Mouse (Mus musculus): Measurements from ENCODE around the gene Gm4353. TPM values are rescaled to one million over a fixed set of nuclear protein-coding genes. Genes with fewer than 3 reads are reported as not detected.

The Gm4353 gene
- polyA plus RNA-seq, 1 experiment from 2014 or later, result 0.19 TPM

DNA sequence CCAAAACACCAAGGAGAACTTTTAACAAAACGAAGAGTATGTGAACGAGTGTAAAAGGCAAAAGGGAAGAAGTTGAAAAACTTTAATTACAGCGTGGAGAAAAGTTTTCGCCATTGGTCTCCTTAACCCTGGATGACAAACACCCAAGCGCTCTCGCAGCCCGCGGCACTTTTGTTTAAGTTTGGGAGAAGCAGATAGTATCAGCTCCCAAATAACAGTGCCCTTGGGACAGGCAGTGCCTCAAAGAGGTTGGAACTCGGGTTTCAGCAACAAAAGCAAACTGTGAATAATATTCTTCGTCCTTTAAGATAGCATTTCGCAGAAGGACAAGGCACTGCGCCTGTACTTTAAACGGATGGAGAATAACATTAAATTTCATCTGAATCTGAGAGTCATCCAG, 46.4 kb downstream of the Gm4353 start:
- Histone ChIP-seq H3K4me2 (ENCODE audit: low read depth, low read length) (no peak overlapping the region), H3K9ac (ENCODE audit: low read depth, low read length) (no peak overlapping the region), H3K27me3 (ENCODE audit: control insufficient read depth, insufficient read depth, low read depth, low read length) (peaks cover 75% of the 10 kb centered on the region), H3K9me3 (replicated peaks; ENCODE audit: control insufficient read depth, low read length) (no peaks in the 10 kb centered on the region), H3K36me3 (ENCODE audit: control insufficient read depth, insufficient read depth) (no peaks in the 10 kb centered on the region), H3K4me3 (ENCODE audit: low read depth, low read length) (no peak overlapping the region), H3K4me1 (ENCODE audit: control insufficient read depth, low read depth, low read length) (peaks cover 12% of the 10 kb centered on the region), H3K27ac (ENCODE audit: low read length) (no peak overlapping the region)
- no peak for ATAC-seq (ENCODE audit: low read depth)
- 1% methylated on average over 13 of the region's 13 CpGs for WGBS (ENCODE audit: insufficient replicate concordance)

DNA sequence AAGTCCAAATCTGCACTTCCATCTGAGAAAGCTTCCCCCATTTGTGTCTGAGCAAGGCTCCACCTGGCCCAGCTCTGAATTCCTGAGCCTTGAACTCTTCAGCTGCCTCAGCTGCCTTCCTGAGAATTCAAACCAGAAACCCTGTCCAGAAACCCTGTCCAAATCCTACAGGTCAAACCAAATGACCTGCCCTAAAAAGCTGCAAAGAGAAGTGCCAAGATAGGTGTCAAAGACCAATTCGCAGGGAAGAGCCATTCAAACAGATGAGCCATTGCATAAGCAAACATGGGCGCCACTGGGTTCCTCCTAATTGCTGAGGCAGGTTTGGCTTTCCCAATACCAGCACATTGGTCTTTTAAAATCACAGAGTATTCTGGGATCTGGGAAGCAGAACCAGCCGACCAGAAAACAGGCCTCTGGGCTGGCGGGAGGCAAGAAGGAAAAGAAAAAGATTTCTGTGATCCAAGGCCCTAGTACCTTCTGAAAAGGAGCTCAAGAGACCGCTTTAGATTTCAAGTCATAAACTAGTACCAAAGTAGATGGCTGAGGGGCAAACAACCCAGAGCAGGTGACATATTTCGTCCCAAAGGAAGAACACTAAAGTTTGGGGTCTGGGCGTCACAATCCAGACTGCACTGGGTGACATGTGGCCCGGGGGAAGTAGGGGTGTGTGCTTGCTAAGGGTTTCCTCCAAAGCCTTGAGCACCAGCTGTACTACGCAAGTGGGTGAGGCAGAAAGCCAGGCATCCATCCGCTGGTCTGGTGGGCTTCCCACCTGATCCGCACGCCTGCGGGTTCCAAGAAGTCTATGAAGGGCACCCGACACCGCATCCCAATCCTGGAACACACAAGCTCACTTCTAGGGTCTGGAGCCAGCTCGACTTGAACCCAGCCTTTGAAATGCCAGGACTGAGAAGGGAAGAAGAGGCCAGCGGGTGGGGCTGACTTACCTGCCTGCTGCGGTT, 47.6 kb downstream of the Gm4353 start:
- H3K36me3 ChIP-seq (ENCODE audit: control insufficient read depth, insufficient read depth), result no peaks in the 10 kb centered on the region

DNA sequence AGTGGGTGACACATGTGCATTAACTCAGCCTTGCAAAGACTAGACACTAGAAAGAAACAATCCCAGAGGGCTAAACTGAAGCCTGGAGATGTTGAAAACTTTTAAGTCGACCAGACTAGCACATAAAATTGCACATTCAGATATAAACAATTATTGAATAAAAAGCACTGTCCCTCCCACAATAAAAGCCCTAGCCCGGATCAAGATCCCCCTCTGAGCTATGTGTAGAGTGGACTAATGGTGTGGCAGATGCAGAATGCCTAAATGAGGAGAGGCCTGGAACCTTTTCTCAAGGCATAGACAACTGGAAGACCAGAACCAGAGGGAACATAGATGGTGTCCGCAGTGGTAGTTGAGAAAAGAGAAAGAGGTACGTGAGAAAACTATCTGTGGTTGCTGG, 48.9 kb downstream of the Gm4353 start:
- Histone ChIP-seq H3K9ac (ENCODE audit: low read depth, low read length) (no peak overlapping the region), H3K27me3 (ENCODE audit: control insufficient read depth, insufficient read depth, low read depth, low read length) (peaks cover 84% of the 10 kb centered on the region), H3K36me3 (ENCODE audit: control insufficient read depth, insufficient read depth) (no peaks in the 10 kb centered on the region), H3K4me2 (ENCODE audit: low read depth, low read length) (no peak overlapping the region), H3K4me1 (ENCODE audit: control insufficient read depth, low read depth, low read length) (peaks cover 23% of the 10 kb centered on the region), H3K4me3 (ENCODE audit: low read depth, low read length) (no peak overlapping the region), H3K9me3 (replicated peaks; ENCODE audit: control insufficient read depth, low read length) (no peaks in the 10 kb centered on the region), H3K27ac (ENCODE audit: low read length) (no peak overlapping the region)
- ATAC-seq (ENCODE audit: low read depth), result no peak
- WGBS (ENCODE audit: insufficient replicate concordance), result 46% methylated on average over 4 of the region's 4 CpGs

More for the DNA sequence above, 47.6 kb downstream of the Gm4353 start:
- H3K9me3 ChIP-seq (replicated peaks; ENCODE audit: control insufficient read depth, low read length), result no peaks in the 10 kb centered on the region
- no peak overlapping the region for H3K4me2 ChIP-seq (ENCODE audit: low read depth, low read length)
- H3K4me3 ChIP-seq (ENCODE audit: low read depth, low read length), result no peak overlapping the region
- WGBS (ENCODE audit: insufficient replicate concordance), result 30% methylated on average over 18 of the region's 18 CpGs
- peaks cover 13% of the 10 kb centered on the region for H3K4me1 ChIP-seq (ENCODE audit: control insufficient read depth, low read depth, low read length)
- H3K27ac ChIP-seq (ENCODE audit: low read length), result no peak overlapping the region
- no peak overlapping the region for H3K9ac ChIP-seq (ENCODE audit: low read depth, low read length)
- H3K27me3 ChIP-seq (ENCODE audit: control insufficient read depth, insufficient read depth, low read depth, low read length), result peaks cover 76% of the 10 kb centered on the region
- ATAC-seq (ENCODE audit: low read depth), result no peak

DNA sequence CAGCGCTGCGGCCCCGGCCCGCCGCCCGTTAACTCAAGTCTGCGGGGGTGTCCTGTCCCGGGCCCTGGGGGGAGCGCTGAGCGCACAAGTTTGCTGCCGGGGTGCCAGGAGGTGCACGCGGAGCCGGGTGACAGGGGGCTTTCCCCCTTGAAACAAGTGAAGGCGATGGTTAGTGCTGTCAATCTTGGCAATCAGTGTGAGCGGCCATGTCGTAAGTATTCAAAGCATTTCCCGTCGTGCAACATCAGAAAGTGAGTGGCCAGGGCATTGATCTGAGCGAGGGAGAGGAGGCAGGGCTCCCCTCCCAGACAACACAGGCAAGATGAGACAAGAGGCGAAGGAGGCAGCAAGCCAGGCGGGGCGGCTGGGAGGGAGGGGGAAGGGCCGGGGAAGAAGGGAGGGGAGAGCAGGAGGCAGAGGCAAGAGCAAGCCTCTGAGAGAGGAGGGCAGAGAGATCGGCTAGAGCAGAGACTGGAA, 50.1 kb downstream of the Gm4353 start:
- peaks cover 20% of the 10 kb centered on the region for H3K4me1 ChIP-seq (ENCODE audit: control insufficient read depth, low read depth, low read length)
- H3K4me3 ChIP-seq (ENCODE audit: low read depth, low read length), result peak overlapping the region; percentile 56
- peak overlapping the region; percentile 95 for H3K4me2 ChIP-seq (ENCODE audit: low read depth, low read length)
- H3K9ac ChIP-seq (ENCODE audit: low read depth, low read length), result no peak overlapping the region
- 2% methylated on average over 25 of the region's 25 CpGs for WGBS (ENCODE audit: insufficient replicate concordance)
- no peaks in the 10 kb centered on the region for H3K36me3 ChIP-seq (ENCODE audit: control insufficient read depth, insufficient read depth)
- ATAC-seq (ENCODE audit: low read depth), result no peak
- H3K9me3 ChIP-seq (replicated peaks; ENCODE audit: control insufficient read depth, low read length), result no peaks in the 10 kb centered on the region
- H3K27ac ChIP-seq (ENCODE audit: low read length), result no peak overlapping the region
- H3K27me3 ChIP-seq (ENCODE audit: control insufficient read depth, insufficient read depth, low read depth, low read length), result peaks cover 82% of the 10 kb centered on the region

DNA sequence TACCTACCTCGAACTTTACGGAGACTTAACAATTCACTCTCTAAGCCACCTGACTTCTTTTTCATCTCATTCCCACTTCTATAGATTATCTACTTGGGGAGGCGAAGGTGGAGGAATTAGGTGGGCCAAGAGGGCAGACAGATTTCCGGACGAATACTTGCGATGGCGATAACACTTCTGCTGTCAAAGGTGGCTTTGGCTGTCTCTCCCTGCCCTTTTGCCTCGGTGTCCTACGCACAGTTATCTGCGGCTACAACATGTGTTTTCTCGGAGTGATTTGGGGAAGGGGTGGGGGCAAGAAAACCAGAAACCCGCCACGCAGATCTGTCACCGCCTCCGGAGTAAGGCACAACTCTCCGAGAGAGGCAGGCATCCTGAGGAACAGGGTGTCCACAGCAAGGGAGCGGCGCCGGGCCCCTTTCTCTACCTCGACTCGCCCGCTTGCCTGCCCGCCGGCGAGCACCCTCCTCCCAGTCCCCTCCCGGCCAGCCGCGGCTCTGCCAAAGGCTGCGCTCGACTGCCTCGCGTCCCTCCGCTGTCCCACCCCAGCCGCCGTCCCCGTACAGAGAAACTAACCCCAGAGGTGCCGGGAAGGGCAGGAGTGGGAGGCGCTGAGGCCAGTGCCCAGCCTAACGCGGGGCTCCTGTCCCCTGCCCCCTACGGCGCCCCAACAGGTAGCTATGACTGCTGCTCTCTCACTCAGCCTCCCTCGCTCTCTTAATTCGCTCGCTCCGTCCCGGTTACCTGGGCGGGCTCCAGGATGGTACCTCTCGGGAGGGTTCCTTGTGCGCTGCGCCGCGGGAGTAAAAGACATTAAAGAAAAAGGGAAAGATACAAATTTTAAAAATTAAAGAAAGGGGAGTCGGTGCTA, 50.8 kb downstream of the Gm4353 start:
- H3K9me3 ChIP-seq (replicated peaks; ENCODE audit: control insufficient read depth, low read length), result no peaks in the 10 kb centered on the region
- H3K27me3 ChIP-seq (ENCODE audit: control insufficient read depth, insufficient read depth, low read depth, low read length), result peaks cover 75% of the 10 kb centered on the region
- H3K27ac ChIP-seq (ENCODE audit: low read length), result no peak overlapping the region
- WGBS (ENCODE audit: insufficient replicate concordance), result under 1% methylated on average over 53 of the region's 54 CpGs
- no peaks in the 10 kb centered on the region for H3K36me3 ChIP-seq (ENCODE audit: control insufficient read depth, insufficient read depth)
- peak overlapping the region; percentile 29; the same call in 1 of the 2 replicates for H3K9ac ChIP-seq (ENCODE audit: low read depth, low read length)
- H3K4me3 ChIP-seq (ENCODE audit: low read depth, low read length), result peak overlapping the region; percentile 56
- ATAC-seq (ENCODE audit: low read depth), result no peak
- H3K4me1 ChIP-seq (ENCODE audit: control insufficient read depth, low read depth, low read length), result peaks cover 20% of the 10 kb centered on the region
- peak overlapping the region; percentile 95 for H3K4me2 ChIP-seq (ENCODE audit: low read depth, low read length)

Other genes starting within 250 kb of the Gm4353 start
- 84.8 and 86.7 TPM in 2 replicates for gene Sox6, start 45.8 kb downstream of the Gm4353 start, polyA plus RNA-seq (2015; fragmentation: Nextera tagmentation; extraction: Ambion mirVana)
- gene 1110004F10Rik, start 45.2 kb downstream of the Gm4353 start, polyA plus RNA-seq (2015; fragmentation: Nextera tagmentation; extraction: Ambion mirVana), result 83.8 and 93.1 TPM in 2 replicates
- gene Plekha7, start 223.7 kb upstream of the Gm4353 start, polyA plus RNA-seq (2015; fragmentation: Nextera tagmentation; extraction: Ambion mirVana), result 3.4 and 4.2 TPM in 2 replicates
- gene Rps13, start 249.6 kb upstream of the Gm4353 start, polyA plus RNA-seq (2015; fragmentation: Nextera tagmentation; extraction: Ambion mirVana), result 370 and 434 TPM in 2 replicates